Mouse (Mus musculus) embryonic facial prominence, embryonic 10.5 days (tissue): ENCODE measurements around the gene Tmem270. TPM values are rescaled to one million over a fixed set of nuclear protein-coding genes. Genes with fewer than 3 reads are reported as not detected.

ENCODE experiments used
- DNase-seq: peaks from one replicate; pipeline ENCODE4 v3.0.0-alpha.2; 2017; ENCODE audit warnings: low spot score
- H3K27ac ChIP-seq: fragments of 300-500 bp; sonication (generic); replicated peaks from 2 replicates; pipeline ENCODE4 v1.5.1; 2016; ENCODE audit warnings: mild to moderate bottlenecking
- H3K27me3 ChIP-seq: fragments of 300-500 bp; sonication (generic); replicated peaks from 2 replicates; pipeline ENCODE4 v1.6.1; 2016; ENCODE audit warnings: low read depth, mild to moderate bottlenecking; ENCODE audit not compliant: poor library complexity, severe bottlenecking
- H3K36me3 ChIP-seq: fragments of 300-500 bp; sonication (generic); replicated peaks from 2 replicates; pipeline ENCODE4 v1.6.1; 2016; ENCODE audit warnings: mild to moderate bottlenecking, moderate library complexity
- H3K4me1 ChIP-seq: fragments of 300-500 bp; sonication (generic); 2 replicates; pipeline ENCODE4 v1.6.1; 2016
- H3K4me3 ChIP-seq: fragments of 300-500 bp; sonication (generic); 2 replicates; pipeline ENCODE4 v1.5.1; 2016; ENCODE audit warnings: mild to moderate bottlenecking, moderate library complexity
- H3K9me3 ChIP-seq: fragments of 300-500 bp; sonication (generic); 2 replicates; pipeline ENCODE4 v1.6.1; 2016; ENCODE audit warnings: mild to moderate bottlenecking
- WGBS: fragments of 180-500 bp; shearing (Covaris S2); methylation state at CpG from one replicate; pipeline ENCODE4 v1.1.7; 2016; 5-methylcytosine and 5-hydroxymethylcytosine counted together
- polyA plus RNA-seq: library from polyadenylated mRNA; unstranded; fragments of >200 nt; fragmentation: Nextera tagmentation; extraction: Ambion mirVana; gene quantifications from 2 replicates; pipeline ENCODE4 v1.2.1, GENCODE M21; 2016

Gene Tmem270
- polyA plus RNA-seq, 1 experiment from 2014 or later = not detected

- no peak overlapping the region for H3K27ac ChIP-seq
- H3K9me3 ChIP-seq = no peaks in the 10 kb centered on the region
- no peak overlapping the region for H3K4me3 ChIP-seq
- no peak for DNase-seq
- H3K36me3 ChIP-seq = no peaks in the 10 kb centered on the region
- H3K27me3 ChIP-seq = no peaks in the 10 kb centered on the region
- 78% methylated on average over 6 of the region's 6 CpGs for whole genome bisulfite sequencing
- no peaks in the 10 kb centered on the region for H3K4me1 ChIP-seq
Observed at GRCm38 (mm10) chr5:134920106-134920687, 13.7 kb upstream of the Tmem270 start.

- H3K4me3 ChIP-seq = no peak overlapping the region
- no peaks in the 10 kb centered on the region for H3K9me3 ChIP-seq
- H3K36me3 ChIP-seq = no peaks in the 10 kb centered on the region
- WGBS = 92% methylated on average over 3 of the region's 3 CpGs
- H3K27ac ChIP-seq = no peak overlapping the region
- H3K27me3 ChIP-seq = no peaks in the 10 kb centered on the region
- H3K4me1 ChIP-seq = no peaks in the 10 kb centered on the region
- DNase-seq = no peak
Observed at GRCm38 (mm10) chr5:134919097-134919496, 12.6 kb upstream of the Tmem270 start.

GRCm38 (mm10) chr5:134918071-134918832 lies 11.7 kb upstream of the Tmem270 start:
- H3K27me3 ChIP-seq = no peaks in the 10 kb centered on the region
- 48% methylated on average over 16 of the region's 16 CpGs for WGBS
- H3K36me3 ChIP-seq = no peaks in the 10 kb centered on the region
- DNase-seq = peak; percentile 63
- no peaks in the 10 kb centered on the region for H3K4me1 ChIP-seq
- H3K27ac ChIP-seq = no peak overlapping the region
- no peaks in the 10 kb centered on the region for H3K9me3 ChIP-seq
- no peak overlapping the region for H3K4me3 ChIP-seq

- WGBS = 83% methylated on average over 8 of the region's 8 CpGs
- Histone ChIP-seq H3K4me3 (peak within 1 kb of the TSS; percentile 23; the same call in 1 of the 2 replicates), H3K27me3 (no peaks in the 10 kb centered on the region), H3K9me3 (no peaks in the 10 kb centered on the region), H3K4me1 (no peaks in the 10 kb centered on the region), H3K27ac (peak within 1 kb of the TSS; percentile 48), H3K36me3 (no peaks in the 10 kb centered on the region)
- DNase-seq = no peak
Observed at GRCm38 (mm10) chr5:134915311-134915710, 8.8 kb upstream of the Tmem270 start, which contains the start of gene Cldn13. Gene Cldn13 (minus strand): TSS chr5:134915526.

GRCm38 (mm10) chr5:134914510-134914909 lies 8.0 kb upstream of the Tmem270 start:
- no peaks in the 10 kb centered on the region for H3K36me3 ChIP-seq
- WGBS = 83% methylated on average over 8 of the region's 8 CpGs
- H3K27me3 ChIP-seq = no peaks in the 10 kb centered on the region
- H3K27ac ChIP-seq = peak overlapping the region; percentile 48
- peak overlapping the region; percentile 23; the same call in 1 of the 2 replicates for H3K4me3 ChIP-seq
- no peaks in the 10 kb centered on the region for H3K9me3 ChIP-seq
- DNase-seq = no peak
- H3K4me1 ChIP-seq = no peaks in the 10 kb centered on the region

- Histone ChIP-seq H3K4me3 (no peak overlapping the region), H3K27ac (no peak overlapping the region), H3K27me3 (no peaks in the 10 kb centered on the region), H3K36me3 (no peaks in the 10 kb centered on the region), H3K9me3 (no peaks in the 10 kb centered on the region), H3K4me1 (no peaks in the 10 kb centered on the region)
- 89% methylated on average over 4 of the region's 4 CpGs for WGBS
- no peak for DNase-seq
Observed at GRCm38 (mm10) chr5:134913753-134914152, 7.2 kb upstream of the Tmem270 start.

- no peaks in the 10 kb centered on the region for H3K27me3 ChIP-seq
Observed at GRCm38 (mm10) chr5:134913352-134913751, 6.8 kb upstream of the Tmem270 start.

GRCm38 (mm10) chr5:134911901-134912300 lies 5.4 kb upstream of the Tmem270 start:
- no peak for DNase-seq
- Histone ChIP-seq H3K4me3 (no peak overlapping the region), H3K4me1 (peaks cover 5% of the 10 kb centered on the region; the same call in 1 of the 2 replicates), H3K9me3 (no peaks in the 10 kb centered on the region), H3K36me3 (no peaks in the 10 kb centered on the region), H3K27ac (no peak overlapping the region), H3K27me3 (no peaks in the 10 kb centered on the region)
- WGBS = 88% methylated on average over 2 of the region's 2 CpGs

More at GRCm38 (mm10) chr5:134913352-134913751, 6.8 kb upstream of the Tmem270 start:
- no peaks in the 10 kb centered on the region for H3K4me1 ChIP-seq
- no peak overlapping the region for H3K27ac ChIP-seq
- no peaks in the 10 kb centered on the region for H3K9me3 ChIP-seq
- no peak overlapping the region for H3K4me3 ChIP-seq
- H3K36me3 ChIP-seq = no peaks in the 10 kb centered on the region
- WGBS = 81% methylated on average over 3 of the region's 3 CpGs
- no peak for DNase-seq

- H3K36me3 ChIP-seq = no peaks in the 10 kb centered on the region
- H3K27me3 ChIP-seq = 0 out of 2 replicates have a peak, but pooled peaks cover 4% of the 10 kb centered on the region
- DNase-seq = peak; percentile 95
- peaks cover 5% of the 10 kb centered on the region; the same call in 1 of the 2 replicates for H3K4me1 ChIP-seq
- peak overlapping the region; percentile 66 for H3K27ac ChIP-seq
- under 1% methylated on average over 13 of the region's 13 CpGs for WGBS
- H3K4me3 ChIP-seq = no peak overlapping the region
- no peaks in the 10 kb centered on the region for H3K9me3 ChIP-seq
Observed at GRCm38 (mm10) chr5:134907135-134907534, 602 bp upstream of the Tmem270 start.

GRCm38 (mm10) chr5:134901644-134902027 lies 4.9 kb downstream of the Tmem270 start:
- DNase-seq = no peak
- 73% methylated on average over 8 of the region's 8 CpGs for WGBS
- peaks cover 29% of the 10 kb centered on the region for H3K4me1 ChIP-seq
- H3K36me3 ChIP-seq = no peaks in the 10 kb centered on the region
- no peaks in the 10 kb centered on the region for H3K9me3 ChIP-seq
- H3K27me3 ChIP-seq = peaks cover 8% of the 10 kb centered on the region; the same call in 1 of the 2 replicates
- no peak overlapping the region for H3K4me3 ChIP-seq
- H3K27ac ChIP-seq = no peak overlapping the region

GRCm38 (mm10) chr5:134901012-134901643 lies 5.4 kb downstream of the Tmem270 start:
- no peaks in the 10 kb centered on the region for H3K9me3 ChIP-seq
- peak; percentile 60 for DNase-seq
- peaks cover 31% of the 10 kb centered on the region for H3K4me1 ChIP-seq
- H3K27me3 ChIP-seq = peaks cover 8% of the 10 kb centered on the region; the same call in 1 of the 2 replicates
- no peaks in the 10 kb centered on the region for H3K36me3 ChIP-seq
- WGBS = 46% methylated on average over 12 of the region's 12 CpGs
- H3K4me3 ChIP-seq = no peak overlapping the region
- H3K27ac ChIP-seq = no peak overlapping the region

- H3K27ac ChIP-seq = peak overlapping the region; percentile 49
- no peak overlapping the region for H3K4me3 ChIP-seq
- peaks cover 8% of the 10 kb centered on the region; the same call in 1 of the 2 replicates for H3K27me3 ChIP-seq
- DNase-seq = peak; percentile 28
- no peaks in the 10 kb centered on the region for H3K36me3 ChIP-seq
- WGBS = 69% methylated on average over 17 of the region's 17 CpGs
- H3K4me1 ChIP-seq = peaks cover 46% of the 10 kb centered on the region
- no peaks in the 10 kb centered on the region for H3K9me3 ChIP-seq
Observed at GRCm38 (mm10) chr5:134897596-134897995, 8.9 kb downstream of the Tmem270 start.
